Mouse (Mus musculus) liver, adult 2 months (tissue): ENCODE data around the gene Dnajc6. TPM values are rescaled to one million over a fixed set of nuclear protein-coding genes. Genes with fewer than 3 reads are reported as not detected.

Source experiments
- DNase-seq: peaks from one replicate; pipeline ENCODE4 v3.0.0-alpha.2; 2011; ENCODE audit warnings: low read depth, low spot score; ENCODE audit errors: extremely low read depth
- H3K27ac ChIP-seq: fragments of 200-500 bp; replicated peaks from 2 replicates; pipeline ENCODE4 v1.5.1; 2012; ENCODE audit warnings: low read depth, mild to moderate bottlenecking, control low read depth, inconsistent platforms, low read length; ENCODE audit not compliant: insufficient read depth
- H3K27me3 ChIP-seq: fragments of 200-500 bp; 2 replicates; pipeline ENCODE4 v1.6.1; 2012; ENCODE audit warnings: mild to moderate bottlenecking, moderate library complexity, low read length, inconsistent platforms; ENCODE audit not compliant: control insufficient read depth, insufficient read depth
- H3K36me3 ChIP-seq: fragments of 200-500 bp; 2 replicates; pipeline ENCODE4 v1.6.1; 2012; ENCODE audit warnings: low read length, inconsistent platforms; ENCODE audit not compliant: control insufficient read depth, insufficient read depth
- H3K4me1 ChIP-seq: fragments of 200-500 bp; 2 replicates; pipeline ENCODE4 v1.6.1; 2011; ENCODE audit warnings: low read length; ENCODE audit not compliant: control insufficient read depth, insufficient read depth
- H3K4me3 ChIP-seq: fragments of 200-500 bp; 2 replicates; pipeline ENCODE4 v1.5.1; 2011; ENCODE audit warnings: low read depth, mild to moderate bottlenecking, control low read depth, low read length, moderate library complexity; ENCODE audit not compliant: insufficient read depth
- H3K79me2 ChIP-seq: fragments of 200-500 bp; 2 replicates; pipeline ENCODE4 v1.6.1; 2012; ENCODE audit warnings: inconsistent platforms, mild to moderate bottlenecking, low read length, moderate library complexity; ENCODE audit not compliant: control insufficient read depth, insufficient read depth
- H3K9ac ChIP-seq: fragments of 200-500 bp; 2 replicates; pipeline ENCODE4 v1.6.1; 2012; ENCODE audit warnings: low read depth, mild to moderate bottlenecking, control low read depth, inconsistent platforms, low read length
- CTCF ChIP-seq: fragments of 200-500 bp; IDR thresholded peaks from 2 replicates; pipeline ENCODE4 v1.5.1; 2011; ENCODE audit warnings: low read depth, low read length, control low read depth
- POLR2A ChIP-seq: fragments of 200-500 bp; IDR thresholded peaks from 2 replicates; pipeline ENCODE4 v1.6.1; 2011; ENCODE audit warnings: low read length, control low read depth; ENCODE audit not compliant: insufficient read depth; ENCODE audit errors: extremely low read depth
- WGBS: fragments of 180-500 bp; shearing (Covaris S2); methylation state at CpG from one replicate; pipeline ENCODE4 v1.1.7; 2018; 5-methylcytosine and 5-hydroxymethylcytosine counted together
- polyA plus RNA-seq: library from polyadenylated mRNA; depleted of rRNA; stranded (reverse); fragments of >200 nt; gene quantifications from 2 replicates; pipeline ENCODE4 v1.2.3, GENCODE M21; 2012; rRNA removed
- total RNA-seq: library from RNA; depleted of rRNA; stranded (reverse); fragments of >200 nt; gene quantifications from 2 replicates; pipeline ENCODE4 v1.2.3, GENCODE M21; 2014; rRNA removed

The Dnajc6 gene
- total and polyA plus RNA-seq, 2 experiments: 0.01 to 0.09 TPM

GRCm38 (mm10) chr4:101689241-101689640 lies 192.8 kb downstream of the Dnajc6 start:
- peaks cover 6% of the 10 kb centered on the region; the same call in 1 of the 2 replicates for H3K4me1 ChIP-seq
- no peak for DNase-seq
- H3K27me3 ChIP-seq: no peaks in the 10 kb centered on the region
- H3K9ac ChIP-seq: no peak overlapping the region
- no peak overlapping the region for H3K4me3 ChIP-seq
- no peak overlapping the region for H3K27ac ChIP-seq
- WGBS: 86% methylated on average over 4 of the region's 4 CpGs
- H3K36me3 ChIP-seq: no peaks in the 10 kb centered on the region
- TF ChIP-seq POLR2A (no peak), CTCF (no peak)
- H3K79me2 ChIP-seq: no peaks in the 10 kb centered on the region

GRCm38 (mm10) chr4:101689645-101690044 lies 193.2 kb downstream of the Dnajc6 start:
- Histone ChIP-seq H3K27ac (no peak overlapping the region), H3K27me3 (no peaks in the 10 kb centered on the region), H3K4me3 (no peak overlapping the region), H3K9ac (no peak overlapping the region), H3K36me3 (no peaks in the 10 kb centered on the region), H3K4me1 (peaks cover 7% of the 10 kb centered on the region; the same call in 1 of the 2 replicates), H3K79me2 (no peaks in the 10 kb centered on the region)
- no peak for DNase-seq
- 79% methylated on average over 5 of the region's 5 CpGs for WGBS
- TF ChIP-seq CTCF (no peak), POLR2A (no peak)

Other genes starting within 250 kb of the Dnajc6 start
- 67.0 and 67.1 TPM in 2 replicates for gene Jak1, start 231.4 kb upstream of the Dnajc6 start, total RNA-seq
- 19.2 and 21.7 TPM in 2 replicates for gene Jak1, start 231.4 kb upstream of the Dnajc6 start, polyA plus RNA-seq
- gene Ak4, start 77.4 kb upstream of the Dnajc6 start, total RNA-seq: 55.7 and 58.7 TPM in 2 replicates
- gene Ak4, start 77.4 kb upstream of the Dnajc6 start, polyA plus RNA-seq: 14.7 and 16.0 TPM in 2 replicates
- gene Leprot, start 151.1 kb downstream of the Dnajc6 start, total RNA-seq: 16.8 and 17.2 TPM in 2 replicates
- 15.0 and 18.7 TPM in 2 replicates for gene Leprot, start 151.1 kb downstream of the Dnajc6 start, polyA plus RNA-seq
- gene Lepr, start 220.8 kb downstream of the Dnajc6 start, total RNA-seq: 17.1 and 24.6 TPM in 2 replicates
- gene Lepr, start 220.8 kb downstream of the Dnajc6 start, polyA plus RNA-seq: 0.36 and 0.89 TPM in 2 replicates